Comparison of ENCODE assay signal across 8 mouse cellular contexts in genomic region chr2:109891031-109891430, GRCm38 (mm10). TPM values are rescaled to one million over a fixed set of nuclear protein-coding genes. Genes with fewer than 3 reads are reported as not detected.
A peak's percentile ranks its signal among the peaks of the same experiment; 100 is the strongest.
DNase-seq lines count a peak whose midpoint lies in the region; ATAC-seq and TF ChIP-seq lines count a peak whose summit lies in the region.

No protein-coding gene starts in this region.

- peaks cover 3% of the 10 kb centered on the region; the same call in 1 of the 2 replicates for H3K4me1 ChIP-seq in cerebellum, adult 2 months (ENCODE audit: control insufficient read depth, insufficient read depth, low read length)
- H3K4me1 ChIP-seq in hindbrain, embryonic 15.5 days (replicated peaks): peaks cover 21% of the 10 kb centered on the region

- WGBS in cerebellum, adult 2 months: under 1% methylated on average over 34 of the region's 34 CpGs
- under 1% methylated on average over 34 of the region's 34 CpGs for WGBS in hindbrain, embryonic 15.5 days

- H3K27me3 ChIP-seq in cerebellum, adult 2 months (ENCODE audit: control insufficient read depth, insufficient read depth, low read length): no peaks in the 10 kb centered on the region
- H3K27me3 ChIP-seq in hindbrain, embryonic 15.5 days: no peaks in the 10 kb centered on the region

- H3K4me3 ChIP-seq in cerebellum, adult 2 months (replicated peaks; ENCODE audit: insufficient read depth, low read depth, low read length): peak overlapping the region; percentile 91
- H3K4me3 ChIP-seq in hindbrain, embryonic 15.5 days: peak overlapping the region; percentile 77

- peak overlapping the region; percentile 57 for H3K27ac ChIP-seq in cerebellum, adult 2 months (ENCODE audit: insufficient read depth, low read length)
- peak overlapping the region; percentile 95 for H3K27ac ChIP-seq in hindbrain, embryonic 15.5 days (replicated peaks)

- TF ChIP-seq CTCF in cerebellum, adult 2 months (IDR thresholded peaks at IDR 0.05; ENCODE audit: borderline replicate concordance, insufficient read depth, low read depth, low read length): no peak

- H3K4me2 ChIP-seq in hindbrain, embryonic 15.5 days: peak overlapping the region; percentile 72

- H3K9me3 ChIP-seq in hindbrain, embryonic 15.5 days: no peaks in the 10 kb centered on the region

- DNase-seq in cerebellum, adult 2 months: no peak
- no peak for DNase-seq in cerebellum, adult 9-11 months
- peak; percentile 37 to 64 for DNase-seq in right cerebral cortex, adult 2 months (ENCODE audit: low spot score in 2 of 2)
- no peak for DNase-seq in right cerebral cortex, postnatal 25 days
- peak; percentile 16 for DNase-seq in lung, postnatal 25 days (ENCODE audit: low spot score)
- DNase-seq in urinary bladder, postnatal 4 days (ENCODE audit: low spot score in 2 of 2): no peak
- no peak for DNase-seq in Muller cell, postnatal 12 days (ENCODE audit: inconsistent ontology term)

- H3K36me3 ChIP-seq in hindbrain, embryonic 15.5 days: peaks cover 18% of the 10 kb centered on the region

- H3K9ac ChIP-seq in hindbrain, embryonic 15.5 days: peak overlapping the region; percentile 95

- ATAC-seq in hindbrain, embryonic 15.5 days (ENCODE audit: low FRiP score, low read depth): peak; percentile 93

- TF ChIP-seq POLR2A in cerebellum, adult 2 months (IDR thresholded peaks at IDR 0.05; ENCODE audit: borderline replicate concordance, insufficient read depth, low read length): no peak

RNA-seq across cellular contexts. Expression of gene Lin7c, which starts 0.4 kb away (rescaled TPM):
- 35.5 and 41.3 TPM in 2 replicates for polyA plus RNA-seq in cerebellum, adult 2 months (2012; rRNA removed)
- polyA plus RNA-seq in hindbrain, embryonic 15.5 days (2015; fragmentation: Nextera tagmentation; extraction: Ambion mirVana): 175 and 177 TPM in 2 replicates

RNA-seq across cellular contexts. Expression of gene Lgr4, which starts 26.4 kb away (rescaled TPM):
- polyA plus RNA-seq in cerebellum, adult 2 months (2012; rRNA removed): 21.6 and 22.3 TPM in 2 replicates
- polyA plus RNA-seq in hindbrain, embryonic 15.5 days (2015; fragmentation: Nextera tagmentation; extraction: Ambion mirVana): 8.0 and 8.6 TPM in 2 replicates

Comparison
In these comparisons a context has a peak if more than half of its experiments do, and no peak if none do; other contexts are left out.
1. DNase-seq: peak in right cerebral cortex, adult 2 months (2 of 2) and lung, postnatal 25 days (single experiment); none in cerebellum, adult 2 months (0 of 2), cerebellum, adult 9-11 months (single experiment), right cerebral cortex, postnatal 25 days (single experiment), urinary bladder, postnatal 4 days (0 of 2) and Muller cell, postnatal 12 days (single experiment).